Mouse (Mus musculus) megakaryocyte-erythroid progenitor cell, adult 5-6 weeks (primary cell): Measurements from ENCODE around the gene Vmn1r123. TPM values are rescaled to one million over a fixed set of nuclear protein-coding genes. Genes with fewer than 3 reads are reported as not detected.
"Not testable (repeated sequence)": the region's sequence is repeated elsewhere in the genome, so short reads cannot be mapped to it uniquely, and the experiment has no call there.

Source experiments
- ATAC-seq: replicated peaks from 2 replicates; pipeline ENCODE4 v1.8.0; 2016; ENCODE audit warnings: mild to moderate bottlenecking, inconsistent platforms; ENCODE audit not compliant: severe bottlenecking, poor library complexity, low FRiP score, low TSS enrichment
- total RNA-seq, 2 experiments: library from RNA; stranded (forward) in 1 of 2; stranded (reverse) in 1 of 2; fragments of 200-1000, 215-1000 nt in 1 of 2; fragments of >200 nt in 1 of 2; fragmentation: Nextera tagmentation in 1 of 2; gene quantifications; 2 replicates each; pipeline ENCODE4 v1.2.3; 2014 to 2017

Vmn1r123 gene
- total RNA-seq (2014; fragmentation: Nextera tagmentation) (not detected in 2 replicates), total RNA-seq (2017) (not detected in 2 replicates)

- ATAC-seq: not testable (repeated sequence)
Observed at GRCm38 (mm10) chr7:21161885-21162284, at the start of gene Vmn1r123. TSS of gene Vmn1r123 (plus strand) at chr7:21162185.

- ATAC-seq: not testable (repeated sequence)
Observed at GRCm38 (mm10) chr7:21134028-21134427, 28.0 kb upstream of the Vmn1r123 start, which contains the start of gene Vmn1r122. TSS of gene Vmn1r122 (minus strand) at chr7:21134128.

- ATAC-seq: not testable (repeated sequence)
Observed at GRCm38 (mm10) chr7:21190323-21190722, 28.3 kb downstream of the Vmn1r123 start, which contains the start of gene Gm5157. TSS of gene Gm5157 (minus strand) at chr7:21190423.

Other genes with a start within 250 kb of the Vmn1r123 start
- gene Vmn1r118, start 249.8 kb upstream of the Vmn1r123 start, total RNA-seq (2014; fragmentation: Nextera tagmentation): not detected in 2 replicates
- not detected in 2 replicates for gene Vmn1r118, start 249.8 kb upstream of the Vmn1r123 start, total RNA-seq (2017)
- gene Vmn1r119, start 149.7 kb upstream of the Vmn1r123 start, total RNA-seq (2014; fragmentation: Nextera tagmentation): not detected in 2 replicates
- gene Vmn1r119, start 149.7 kb upstream of the Vmn1r123 start, total RNA-seq (2017): not detected in 2 replicates
- gene Vmn1r120, start 108.4 kb upstream of the Vmn1r123 start, total RNA-seq (2014; fragmentation: Nextera tagmentation): not detected in 2 replicates
- not detected in 2 replicates for gene Vmn1r120, start 108.4 kb upstream of the Vmn1r123 start, total RNA-seq (2017)
- not detected in 2 replicates for gene Vmn1r121, start 63.7 kb upstream of the Vmn1r123 start, total RNA-seq (2014; fragmentation: Nextera tagmentation)
- gene Vmn1r121, start 63.7 kb upstream of the Vmn1r123 start, total RNA-seq (2017): not detected in 2 replicates
- gene Vmn1r122, start 28.1 kb upstream of the Vmn1r123 start, total RNA-seq (2014; fragmentation: Nextera tagmentation): not detected in 2 replicates
- not detected in 2 replicates for gene Vmn1r122, start 28.1 kb upstream of the Vmn1r123 start, total RNA-seq (2017)
- gene Gm5157, start 28.2 kb downstream of the Vmn1r123 start, total RNA-seq (2014; fragmentation: Nextera tagmentation): not detected in 2 replicates
- gene Gm5157, start 28.2 kb downstream of the Vmn1r123 start, total RNA-seq (2017): not detected in 2 replicates
- not detected in 2 replicates for gene Vmn1r124, start 98.4 kb downstream of the Vmn1r123 start, total RNA-seq (2014; fragmentation: Nextera tagmentation)
- gene Vmn1r124, start 98.4 kb downstream of the Vmn1r123 start, total RNA-seq (2017): not detected in 2 replicates
- not detected in 2 replicates for gene Vmn1r125, start 110.0 kb downstream of the Vmn1r123 start, total RNA-seq (2014; fragmentation: Nextera tagmentation)
- not detected in 2 replicates for gene Vmn1r125, start 110.0 kb downstream of the Vmn1r123 start, total RNA-seq (2017)
- not detected in 2 replicates for gene Vmn1r126, start 139.3 kb downstream of the Vmn1r123 start, total RNA-seq (2014; fragmentation: Nextera tagmentation)
- gene Vmn1r126, start 139.3 kb downstream of the Vmn1r123 start, total RNA-seq (2017): not detected in 2 replicates
- not detected in 2 replicates for gene Vmn1r127, start 157.7 kb downstream of the Vmn1r123 start, total RNA-seq (2014; fragmentation: Nextera tagmentation)
- gene Vmn1r127, start 157.7 kb downstream of the Vmn1r123 start, total RNA-seq (2017): not detected in 2 replicates
- gene Vmn1r128, start 187.2 kb downstream of the Vmn1r123 start, total RNA-seq (2014; fragmentation: Nextera tagmentation): not detected in 2 replicates
- gene Vmn1r128, start 187.2 kb downstream of the Vmn1r123 start, total RNA-seq (2017): not detected in 2 replicates
- gene Vmn1r129, start 199.1 kb downstream of the Vmn1r123 start, total RNA-seq (2014; fragmentation: Nextera tagmentation): not detected in 2 replicates
- not detected in 2 replicates for gene Vmn1r129, start 199.1 kb downstream of the Vmn1r123 start, total RNA-seq (2017)